Mouse (Mus musculus) embryonic facial prominence, embryonic 14.5 days (tissue): ENCODE measurements around the gene Gm28053. TPM values are rescaled to one million over a fixed set of nuclear protein-coding genes. Genes with fewer than 3 reads are reported as not detected.

Source experiments
- ATAC-seq: fragments of 200-750 bp; cut with Nextera tagmentation; 2 replicates; pipeline ENCODE4 v1.8.0; 2017; ENCODE audit warnings: low read depth, moderate number of reproducible peaks, moderate TSS enrichment
- DNase-seq: peaks from one replicate; pipeline ENCODE4 v3.0.0-alpha.2; 2015; ENCODE audit warnings: low spot score
- H3K27ac ChIP-seq: fragments of 300-500 bp; sonication (generic); replicated peaks from 2 replicates; pipeline ENCODE4 v1.5.1; 2014; ENCODE audit warnings: low read depth, mild to moderate bottlenecking, low read length, moderate library complexity
- H3K27me3 ChIP-seq: fragments of 300-500 bp; sonication (generic); replicated peaks from 2 replicates; pipeline ENCODE4 v1.6.1; 2014; ENCODE audit warnings: low read length; ENCODE audit not compliant: control insufficient read depth, insufficient read depth
- H3K36me3 ChIP-seq: fragments of 300-500 bp; sonication (generic); 2 replicates; pipeline ENCODE4 v1.6.1; 2014; ENCODE audit warnings: low read length, mixed read lengths; ENCODE audit not compliant: control insufficient read depth, insufficient read depth
- H3K4me1 ChIP-seq: fragments of 300-500 bp; sonication (generic); 2 replicates; pipeline ENCODE4 v1.6.1; 2014; ENCODE audit warnings: antibody characterized with exemption, low read length; ENCODE audit not compliant: control insufficient read depth, insufficient read depth
- H3K4me2 ChIP-seq: fragments of 300-500 bp; sonication (generic); 2 replicates; pipeline ENCODE4 v1.6.1; 2014; ENCODE audit warnings: low read depth, mild to moderate bottlenecking, low read length, moderate library complexity, mixed read lengths
- H3K4me3 ChIP-seq: fragments of 300-500 bp; sonication (generic); 2 replicates; pipeline ENCODE4 v1.5.1; 2014; ENCODE audit warnings: low read depth, mild to moderate bottlenecking, low read length
- H3K9ac ChIP-seq: fragments of 300-500 bp; sonication (generic); 2 replicates; pipeline ENCODE4 v1.6.1; 2014; ENCODE audit warnings: low read depth, mild to moderate bottlenecking, low read length, moderate library complexity, mixed read lengths
- H3K9me3 ChIP-seq: fragments of 300-500 bp; sonication (generic); 2 replicates; pipeline ENCODE4 v1.6.1; 2016; ENCODE audit warnings: low read length; ENCODE audit not compliant: control insufficient read depth
- WGBS: fragments of 180-500 bp; shearing (Covaris S2); extraction: QIAGEN DNeasy Blood & Tissue Kit; methylation state at CpG from one replicate; pipeline ENCODE4 v1.1.7; 2014; 5-methylcytosine and 5-hydroxymethylcytosine counted together
- polyA plus RNA-seq: library from polyadenylated mRNA; unstranded; fragments of >200 nt; fragmentation: Nextera tagmentation; extraction: Ambion mirVana; gene quantifications from 2 replicates; pipeline ENCODE4 v1.2.1, GENCODE M21; 2014

Gene Gm28053
- polyA plus RNA-seq, 1 experiment from 2014 or later, result not detected

- Histone ChIP-seq H3K27ac (no peak overlapping the region), H3K9me3 (no peaks in the 10 kb centered on the region), H3K27me3 (no peaks in the 10 kb centered on the region), H3K9ac (no peak overlapping the region), H3K4me3 (no peak overlapping the region), H3K36me3 (no peaks in the 10 kb centered on the region), H3K4me2 (no peak overlapping the region), H3K4me1 (no peaks in the 10 kb centered on the region)
- DNase-seq, result no peak
- 90% methylated on average over 1 of the region's 1 CpGs for WGBS
- ATAC-seq, result no peak
Measured at GRCm38 (mm10) chr6:48801897-48802296, 83.5 kb downstream of the Gm28053 start.

Other genes with a start within 250 kb of the Gm28053 start
- 22.8 TPM in 2 replicates for gene Atp6v0e2, start 181.0 kb upstream of the Gm28053 start, polyA plus RNA-seq
- gene Lrrc61, start 163.8 kb upstream of the Gm28053 start, polyA plus RNA-seq, result 6.7 and 6.8 TPM in 2 replicates
- gene Rarres2, start 145.8 kb upstream of the Gm28053 start, polyA plus RNA-seq, result 21.9 and 29.1 TPM in 2 replicates
- gene Gm45021, start 129.0 kb upstream of the Gm28053 start, polyA plus RNA-seq, result not detected in 2 replicates
- gene Repin1, start 124.7 kb upstream of the Gm28053 start, polyA plus RNA-seq, result 23.1 and 23.4 TPM in 2 replicates
- not detected in 2 replicates for gene Gm44965, start 124.7 kb upstream of the Gm28053 start, polyA plus RNA-seq
- gene Zfp775, start 116.5 kb upstream of the Gm28053 start, polyA plus RNA-seq, result 5.9 and 6.1 TPM in 2 replicates
- 0.77 and 0.90 TPM in 2 replicates for gene AI854703, start 91.8 kb upstream of the Gm28053 start, polyA plus RNA-seq
- 0.46 and 0.93 TPM in 2 replicates for gene Gimap8, start 71.4 kb upstream of the Gm28053 start, polyA plus RNA-seq
- gene Gimap9, start 42.5 kb upstream of the Gm28053 start, polyA plus RNA-seq, result 7.4 and 9.1 TPM in 2 replicates
- 12.6 and 13.3 TPM in 2 replicates for gene Gimap4, start 34.1 kb upstream of the Gm28053 start, polyA plus RNA-seq
- gene Gimap6, start 10.4 kb upstream of the Gm28053 start, polyA plus RNA-seq, result 19.6 and 22.8 TPM in 2 replicates
- not detected in 2 replicates for gene Gimap7, start within 50 bp of the Gm28053 start, polyA plus RNA-seq
- gene Gimap1, start 20.4 kb downstream of the Gm28053 start, polyA plus RNA-seq, result 10.5 and 12.7 TPM in 2 replicates
- 5.2 and 5.3 TPM in 2 replicates for gene Gimap5, start 27.6 kb downstream of the Gm28053 start, polyA plus RNA-seq
- not detected in 2 replicates for gene Gimap3, start 52.2 kb downstream of the Gm28053 start, polyA plus RNA-seq
- gene Tmem176a, start 122.3 kb downstream of the Gm28053 start, polyA plus RNA-seq, result 92.7 and 101 TPM in 2 replicates
- gene Tmem176b, start 122.9 kb downstream of the Gm28053 start, polyA plus RNA-seq, result 244 and 254 TPM in 2 replicates
- 0.08 TPM in 1 of 2 replicates, not detected in the other for gene Aoc1, start 154.3 kb downstream of the Gm28053 start, polyA plus RNA-seq
- not detected in 2 replicates for gene 1600015I10Rik, start 211.3 kb downstream of the Gm28053 start, polyA plus RNA-seq